Mouse (Mus musculus): ENCODE results near the gene Kcnn3.
A peak's percentile ranks its signal among the peaks of the same experiment; 100 is the strongest.

Gene Kcnn3

GRCm38 (mm10) chr3:89565371-89565770 is 45.4 kb downstream of the Kcnn3 start:
- DNase-seq (ENCODE audit: low spot score in 2 of 2): no peak

- no peak for DNase-seq (ENCODE audit: low spot score in 2 of 2)
Observed at GRCm38 (mm10) chr3:89569058-89569457, 49.1 kb downstream of the Kcnn3 start.

GRCm38 (mm10) chr3:89569707-89570324 is 49.9 kb downstream of the Kcnn3 start:
- DNase-seq (ENCODE audit: low spot score in 2 of 2): no peak

- DNase-seq (ENCODE audit: low spot score in 2 of 2): no peak
Observed at GRCm38 (mm10) chr3:89570362-89570761, 50.4 kb downstream of the Kcnn3 start.

- DNase-seq (ENCODE audit: low spot score in 2 of 2): peak in 1 of 2 experiments; percentile 49
Observed at GRCm38 (mm10) chr3:89574260-89574659, 54.3 kb downstream of the Kcnn3 start.

- DNase-seq (ENCODE audit: low spot score in 2 of 2): no peak
Observed at GRCm38 (mm10) chr3:89576381-89576780, 56.4 kb downstream of the Kcnn3 start.

GRCm38 (mm10) chr3:89577154-89577553 is 57.2 kb downstream of the Kcnn3 start:
- DNase-seq (ENCODE audit: low spot score in 2 of 2): no peak

GRCm38 (mm10) chr3:89578083-89578482 is 58.1 kb downstream of the Kcnn3 start:
- DNase-seq (ENCODE audit: low spot score in 2 of 2): no peak

- DNase-seq (ENCODE audit: low spot score in 2 of 2): no peak
Observed at GRCm38 (mm10) chr3:89578803-89579202, 58.8 kb downstream of the Kcnn3 start.

GRCm38 (mm10) chr3:89584254-89584653 is 64.3 kb downstream of the Kcnn3 start:
- DNase-seq (ENCODE audit: low spot score in 2 of 2): no peak

GRCm38 (mm10) chr3:89588436-89588835 is 68.5 kb downstream of the Kcnn3 start:
- DNase-seq (ENCODE audit: low spot score in 2 of 2): peak in 1 of 2 experiments; percentile 35

GRCm38 (mm10) chr3:89589321-89589720 is 69.4 kb downstream of the Kcnn3 start:
- no peak for DNase-seq (ENCODE audit: low spot score in 2 of 2)

- DNase-seq (ENCODE audit: low spot score in 2 of 2): no peak
Observed at GRCm38 (mm10) chr3:89590386-89590785, 70.4 kb downstream of the Kcnn3 start.

- DNase-seq (ENCODE audit: low spot score in 2 of 2): no peak
Observed at GRCm38 (mm10) chr3:89591461-89591860, 71.5 kb downstream of the Kcnn3 start.

- DNase-seq (ENCODE audit: low spot score in 2 of 2): no peak
Observed at GRCm38 (mm10) chr3:89592809-89593208, 72.8 kb downstream of the Kcnn3 start.

GRCm38 (mm10) chr3:89593524-89593923 is 73.6 kb downstream of the Kcnn3 start:
- DNase-seq (ENCODE audit: low spot score in 2 of 2): no peak

GRCm38 (mm10) chr3:89598361-89598760 is 78.4 kb downstream of the Kcnn3 start:
- no peak for DNase-seq (ENCODE audit: low spot score in 2 of 2)

- no peak for DNase-seq (ENCODE audit: low spot score in 2 of 2)
Observed at GRCm38 (mm10) chr3:89598967-89599366, 79.0 kb downstream of the Kcnn3 start.

GRCm38 (mm10) chr3:89601060-89601459 is 81.1 kb downstream of the Kcnn3 start:
- no peak for DNase-seq (ENCODE audit: low spot score in 2 of 2)

- no peak for DNase-seq (ENCODE audit: low spot score in 2 of 2)
Observed at GRCm38 (mm10) chr3:89603300-89603699, 83.3 kb downstream of the Kcnn3 start.

GRCm38 (mm10) chr3:89605235-89605634 is 85.3 kb downstream of the Kcnn3 start:
- no peak for DNase-seq (ENCODE audit: low spot score in 2 of 2)

- no peak for DNase-seq (ENCODE audit: low spot score in 2 of 2)
Observed at GRCm38 (mm10) chr3:89607327-89607726, 87.4 kb downstream of the Kcnn3 start.

GRCm38 (mm10) chr3:89612048-89612447 is 92.1 kb downstream of the Kcnn3 start:
- no peak for DNase-seq (ENCODE audit: low spot score in 2 of 2)

All from spleen, postnatal 10 days (tissue).